Mouse (Mus musculus) hindbrain, embryonic 10.5 days (tissue): ENCODE measurements around the gene Clic3. TPM values are rescaled to one million over a fixed set of nuclear protein-coding genes. Genes with fewer than 3 reads are reported as not detected.
A peak's percentile ranks its signal among the peaks of the same experiment; 100 is the strongest.

ENCODE experiments used
- DNase-seq: peaks from one replicate; pipeline ENCODE4 v3.0.0-alpha.2; 2017; ENCODE audit warnings: low spot score
- H3K27ac ChIP-seq: fragments of 300-500 bp; sonication (generic); 2 replicates; pipeline ENCODE4 v1.5.1; 2016; ENCODE audit warnings: mild to moderate bottlenecking, moderate library complexity
- H3K27me3 ChIP-seq: fragments of 300-500 bp; sonication (generic); 2 replicates; pipeline ENCODE4 v1.6.1; 2016; ENCODE audit warnings: mild to moderate bottlenecking; ENCODE audit not compliant: poor library complexity, insufficient read depth, severe bottlenecking
- H3K36me3 ChIP-seq: fragments of 300-500 bp; sonication (generic); 2 replicates; pipeline ENCODE4 v1.6.1; 2016; ENCODE audit warnings: mild to moderate bottlenecking, moderate library complexity
- H3K4me1 ChIP-seq: fragments of 300-500 bp; sonication (generic); replicated peaks from 2 replicates; pipeline ENCODE4 v1.6.1; 2016; ENCODE audit warnings: mild to moderate bottlenecking
- H3K4me3 ChIP-seq: fragments of 300-500 bp; sonication (generic); 2 replicates; pipeline ENCODE4 v1.5.1; 2016; ENCODE audit warnings: mild to moderate bottlenecking, moderate library complexity
- H3K9me3 ChIP-seq: fragments of 300-500 bp; sonication (generic); 2 replicates; pipeline ENCODE4 v1.6.1; 2016; ENCODE audit warnings: mild to moderate bottlenecking, moderate library complexity
- WGBS: fragments of 180-500 bp; shearing (Covaris S2); methylation state at CpG from one replicate; pipeline ENCODE4 v1.1.7; 2016; 5-methylcytosine and 5-hydroxymethylcytosine counted together
- polyA plus RNA-seq: library from polyadenylated mRNA; unstranded; fragments of >200 nt; fragmentation: Nextera tagmentation; extraction: Ambion mirVana; gene quantifications from 2 replicates; pipeline ENCODE4 v1.2.1, GENCODE M21; 2016

The Clic3 gene
- polyA plus RNA-seq, 1 experiment from 2014 or later, result 0.90 TPM

GRCm38 (mm10) chr2:25477541-25477940 lies 20.9 kb downstream of the Clic3 start:
- Histone ChIP-seq H3K36me3 (no peaks in the 10 kb centered on the region), H3K27me3 (0 out of 2 replicates have a peak, but pooled peaks cover 3% of the 10 kb centered on the region), H3K27ac (no peak overlapping the region), H3K4me1 (no peaks in the 10 kb centered on the region), H3K4me3 (no peak overlapping the region), H3K9me3 (no peaks in the 10 kb centered on the region)
- DNase-seq, result no peak
- WGBS, result 90% methylated on average over 8 of the region's 8 CpGs

GRCm38 (mm10) chr2:25477967-25478675 lies 21.5 kb downstream of the Clic3 start:
- Histone ChIP-seq H3K36me3 (no peaks in the 10 kb centered on the region), H3K27ac (no peak overlapping the region), H3K4me3 (no peak overlapping the region), H3K4me1 (no peaks in the 10 kb centered on the region), H3K27me3 (0 out of 2 replicates have a peak, but pooled peaks cover 3% of the 10 kb centered on the region), H3K9me3 (no peaks in the 10 kb centered on the region)
- DNase-seq, result no peak
- 88% methylated on average over 3 of the region's 3 CpGs for WGBS

- Histone ChIP-seq H3K27me3 (0 out of 2 replicates have a peak, but pooled peaks cover 3% of the 10 kb centered on the region), H3K4me1 (no peaks in the 10 kb centered on the region), H3K36me3 (no peaks in the 10 kb centered on the region), H3K9me3 (no peaks in the 10 kb centered on the region), H3K27ac (no peak overlapping the region), H3K4me3 (no peak overlapping the region)
- 81% methylated on average over 10 of the region's 10 CpGs for WGBS
- no peak for DNase-seq
Measured at GRCm38 (mm10) chr2:25479551-25480311, 23.1 kb downstream of the Clic3 start.

- H3K27me3 ChIP-seq, result 0 out of 2 replicates have a peak, but pooled peaks cover 3% of the 10 kb centered on the region
- H3K27ac ChIP-seq, result no peak overlapping the region
- 89% methylated on average over 1 of the region's 1 CpGs for whole genome bisulfite sequencing
- no peak overlapping the region for H3K4me3 ChIP-seq
- no peak for DNase-seq
- H3K36me3 ChIP-seq, result no peaks in the 10 kb centered on the region
- no peaks in the 10 kb centered on the region for H3K9me3 ChIP-seq
- H3K4me1 ChIP-seq, result peaks cover 7% of the 10 kb centered on the region; the same call in 1 of the 2 replicates
Measured at GRCm38 (mm10) chr2:25480541-25480940, 23.9 kb downstream of the Clic3 start.

GRCm38 (mm10) chr2:25482969-25483368 lies 26.3 kb downstream of the Clic3 start:
- WGBS, result 31% methylated on average over 7 of the region's 7 CpGs
- no peaks in the 10 kb centered on the region for H3K36me3 ChIP-seq
- no peak overlapping the region for H3K4me3 ChIP-seq
- H3K27ac ChIP-seq, result no peak overlapping the region
- H3K27me3 ChIP-seq, result 0 out of 2 replicates have a peak, but pooled peaks cover 3% of the 10 kb centered on the region
- DNase-seq, result peak; percentile 40
- H3K9me3 ChIP-seq, result no peaks in the 10 kb centered on the region
- peaks cover 7% of the 10 kb centered on the region; the same call in 1 of the 2 replicates for H3K4me1 ChIP-seq

- no peak overlapping the region for H3K4me3 ChIP-seq
- no peak overlapping the region for H3K27ac ChIP-seq
- H3K4me1 ChIP-seq, result peaks cover 7% of the 10 kb centered on the region; the same call in 1 of the 2 replicates
- H3K36me3 ChIP-seq, result no peaks in the 10 kb centered on the region
- no peaks in the 10 kb centered on the region for H3K27me3 ChIP-seq
- 68% methylated on average over 11 of the region's 11 CpGs for WGBS
- no peak for DNase-seq
- no peaks in the 10 kb centered on the region for H3K9me3 ChIP-seq
Measured at GRCm38 (mm10) chr2:25484901-25485647, 28.4 kb downstream of the Clic3 start.

- Histone ChIP-seq H3K27me3 (no peaks in the 10 kb centered on the region), H3K4me1 (peaks cover 7% of the 10 kb centered on the region; the same call in 1 of the 2 replicates), H3K9me3 (no peaks in the 10 kb centered on the region), H3K27ac (no peak overlapping the region), H3K4me3 (no peak overlapping the region), H3K36me3 (no peaks in the 10 kb centered on the region)
- no peak for DNase-seq
- 77% methylated on average over 6 of the region's 6 CpGs for WGBS
Measured at GRCm38 (mm10) chr2:25487965-25488670, 31.5 kb downstream of the Clic3 start.

- no peak for DNase-seq
- no peaks in the 10 kb centered on the region for H3K27me3 ChIP-seq
- no peak overlapping the region for H3K27ac ChIP-seq
- H3K4me1 ChIP-seq, result peaks cover 7% of the 10 kb centered on the region; the same call in 1 of the 2 replicates
- H3K4me3 ChIP-seq, result no peak overlapping the region
- H3K36me3 ChIP-seq, result no peaks in the 10 kb centered on the region
- WGBS, result 82% methylated on average over 7 of the region's 7 CpGs
- H3K9me3 ChIP-seq, result no peaks in the 10 kb centered on the region
Measured at GRCm38 (mm10) chr2:25488671-25489068, 32.0 kb downstream of the Clic3 start.

- WGBS, result 84% methylated on average over 5 of the region's 5 CpGs
- Histone ChIP-seq H3K27ac (no peak overlapping the region), H3K4me3 (no peak overlapping the region), H3K9me3 (no peaks in the 10 kb centered on the region), H3K36me3 (no peaks in the 10 kb centered on the region), H3K4me1 (0 out of 2 replicates have a peak, but pooled peaks cover 2% of the 10 kb centered on the region), H3K27me3 (no peaks in the 10 kb centered on the region)
- no peak for DNase-seq
Measured at GRCm38 (mm10) chr2:25492988-25493387, 36.4 kb downstream of the Clic3 start.

- Histone ChIP-seq H3K9me3 (no peaks in the 10 kb centered on the region), H3K27ac (no peak within 1 kb of the TSS), H3K4me3 (no peak within 1 kb of the TSS), H3K4me1 (peaks cover 6% of the 10 kb centered on the region; the same call in 1 of the 2 replicates), H3K36me3 (no peaks in the 10 kb centered on the region), H3K27me3 (no peaks in the 10 kb centered on the region)
- DNase-seq, result no peak
- 89% methylated on average over 5 of the region's 5 CpGs for WGBS
Measured at GRCm38 (mm10) chr2:25493476-25493961, 36.9 kb downstream of the Clic3 start, which contains the start of gene Lcn12. TSS of gene Lcn12 (minus strand) at chr2:25493911.

GRCm38 (mm10) chr2:25496462-25496861 lies 39.8 kb downstream of the Clic3 start:
- no peaks in the 10 kb centered on the region for H3K27me3 ChIP-seq
- no peak overlapping the region for H3K4me3 ChIP-seq
- H3K4me1 ChIP-seq, result peaks cover 25% of the 10 kb centered on the region
- no peaks in the 10 kb centered on the region for H3K36me3 ChIP-seq
- WGBS, result 41% methylated on average over 4 of the region's 4 CpGs
- no peaks in the 10 kb centered on the region for H3K9me3 ChIP-seq
- no peak overlapping the region for H3K27ac ChIP-seq
- DNase-seq, result peak; percentile 24
